Mouse (Mus musculus): ENCODE measurements around the gene Rpain.

Gene Rpain

GRCm38 (mm10) chr11:70969821-70970559 is at the start of gene Rpain, which contains the start of gene Nup88:
Gene Rpain (plus strand): TSS chr11:70970213.
Gene Nup88 (minus strand): TSS chr11:70969973.
- DNase-seq (ENCODE audit: inconsistent ontology term): peak; percentile 99

- peak; percentile 11 for DNase-seq (ENCODE audit: inconsistent ontology term)
Measured at GRCm38 (mm10) chr11:70931461-70931860, 38.6 kb upstream of the Rpain start.

GRCm38 (mm10) chr11:70935316-70935715 is 34.7 kb upstream of the Rpain start:
- DNase-seq (ENCODE audit: inconsistent ontology term): no peak

GRCm38 (mm10) chr11:70942596-70942995 is 27.4 kb upstream of the Rpain start:
- no peak for DNase-seq (ENCODE audit: inconsistent ontology term)

- DNase-seq (ENCODE audit: inconsistent ontology term): no peak
Measured at GRCm38 (mm10) chr11:70943651-70944050, 26.4 kb upstream of the Rpain start.

- no peak for DNase-seq (ENCODE audit: inconsistent ontology term)
Measured at GRCm38 (mm10) chr11:70944935-70945817, 24.8 kb upstream of the Rpain start.

GRCm38 (mm10) chr11:70954711-70955110 is 15.3 kb upstream of the Rpain start:
- DNase-seq (ENCODE audit: inconsistent ontology term): no peak

- DNase-seq (ENCODE audit: inconsistent ontology term): no peak
Measured at GRCm38 (mm10) chr11:70960786-70961554, 9.0 kb upstream of the Rpain start.

- no peak for DNase-seq (ENCODE audit: inconsistent ontology term)
Measured at GRCm38 (mm10) chr11:70964222-70964907, 5.6 kb upstream of the Rpain start.

- DNase-seq (ENCODE audit: inconsistent ontology term): no peak
Measured at GRCm38 (mm10) chr11:70969271-70969794, 680 bp upstream of the Rpain start.

- DNase-seq (ENCODE audit: inconsistent ontology term): no peak
Measured at GRCm38 (mm10) chr11:70970560-70971540, 837 bp downstream of the Rpain start.

GRCm38 (mm10) chr11:70972586-70972985 is 2.6 kb downstream of the Rpain start:
- DNase-seq (ENCODE audit: inconsistent ontology term): no peak

- DNase-seq (ENCODE audit: inconsistent ontology term): peak; percentile 9
Measured at GRCm38 (mm10) chr11:70973947-70974346, 3.9 kb downstream of the Rpain start.

- DNase-seq (ENCODE audit: inconsistent ontology term): no peak
Measured at GRCm38 (mm10) chr11:70975193-70975592, 5.2 kb downstream of the Rpain start.

- no peak for DNase-seq (ENCODE audit: inconsistent ontology term)
Measured at GRCm38 (mm10) chr11:70977293-70977692, 7.3 kb downstream of the Rpain start.

- DNase-seq (ENCODE audit: inconsistent ontology term): no peak
Measured at GRCm38 (mm10) chr11:70980232-70980631, 10.2 kb downstream of the Rpain start.

- no peak for DNase-seq (ENCODE audit: inconsistent ontology term)
Measured at GRCm38 (mm10) chr11:70980751-70981510, 10.9 kb downstream of the Rpain start.

GRCm38 (mm10) chr11:70982030-70982429 is 12.0 kb downstream of the Rpain start:
- peak; percentile 18 for DNase-seq (ENCODE audit: inconsistent ontology term)
